Mouse (Mus musculus): ENCODE results near the gene Krt16. TPM values are rescaled to one million over a fixed set of nuclear protein-coding genes. Genes with fewer than 3 reads are reported as not detected.

Krt16 gene
- not detected in 2 replicates for polyA plus RNA-seq (2014; fragmentation: Nextera tagmentation; extraction: Ambion mirVana)

DNA sequence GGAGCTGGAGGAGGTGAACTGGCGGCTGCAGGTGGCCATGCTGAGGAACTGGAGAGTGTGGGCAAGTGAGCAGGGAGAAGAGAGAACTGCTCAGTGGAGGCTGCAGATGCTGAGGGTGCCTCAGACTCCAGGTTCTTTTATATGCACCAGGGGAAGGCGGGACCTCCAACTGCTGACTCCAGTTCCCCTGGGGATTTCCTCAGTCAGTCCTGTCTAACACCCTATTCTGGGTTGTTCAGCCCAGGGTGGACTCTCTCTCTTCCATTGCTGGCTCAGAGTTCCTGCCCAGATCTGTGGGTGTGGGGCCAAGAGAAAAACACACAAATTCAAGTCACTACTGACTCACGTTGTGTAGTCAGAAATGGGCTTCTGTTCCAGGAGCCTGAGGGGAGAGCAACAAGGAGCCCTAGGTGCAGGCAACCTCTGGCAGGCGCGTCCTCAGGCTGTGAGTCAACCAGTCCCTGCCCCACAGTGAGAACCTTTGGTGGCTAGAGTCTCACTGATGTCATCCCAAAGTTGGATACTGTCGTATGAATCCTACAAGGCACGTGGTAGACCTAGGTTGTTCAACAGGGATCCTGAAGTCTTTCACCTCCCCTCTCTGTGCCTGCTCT lies at the start of gene Krt16:
TSS of gene Krt16 (minus strand) at position 51 of the 614 bp plus-strand sequence.
- DNase-seq (ENCODE audit: low spot score) (no peak), ATAC-seq (ENCODE audit: low FRiP score) (no peak)
- Histone ChIP-seq H3K36me3 (ENCODE audit: control insufficient read depth, insufficient read depth, low read length) (no peaks in the 10 kb centered on the region), H3K4me1 (replicated peaks; ENCODE audit: control insufficient read depth, insufficient read depth, low read length) (no peaks in the 10 kb centered on the region), H3K4me3 (ENCODE audit: low read depth, low read length) (no peak within 1 kb of the TSS), H3K4me2 (replicated peaks; ENCODE audit: low read depth, low read length) (no peak within 1 kb of the TSS), H3K9ac (ENCODE audit: low read depth, low read length) (no peak within 1 kb of the TSS), H3K27me3 (ENCODE audit: control insufficient read depth, insufficient read depth, low read length) (no peaks in the 10 kb centered on the region), H3K27ac (ENCODE audit: low read depth, low read length) (no peak within 1 kb of the TSS), H3K9me3 (ENCODE audit: control insufficient read depth, low read length) (no peaks in the 10 kb centered on the region)
- WGBS: 86% methylated on average over 7 of the region's 7 CpGs

DNA sequence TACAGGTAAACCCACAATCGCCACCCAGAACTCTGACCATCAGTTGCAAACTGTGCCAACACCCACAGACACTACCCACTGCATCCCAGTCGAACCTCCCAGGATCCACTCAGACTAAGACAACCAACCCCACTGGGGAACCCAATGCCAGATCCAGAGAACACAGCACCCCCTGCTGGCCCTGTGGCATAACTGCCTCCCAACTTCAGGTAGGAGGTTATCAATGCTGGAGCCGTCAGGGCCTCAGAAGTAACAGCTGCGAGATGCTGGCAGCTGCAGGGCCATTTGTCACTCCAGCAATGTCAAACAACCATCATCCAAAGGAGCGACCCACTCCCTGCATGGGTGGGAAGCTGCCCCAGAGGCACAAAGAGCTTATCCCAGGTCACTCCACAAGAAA lies 49.1 kb upstream of the Krt16 start:
- no peaks in the 10 kb centered on the region for H3K9me3 ChIP-seq (ENCODE audit: control insufficient read depth, low read length)
- H3K4me3 ChIP-seq (ENCODE audit: low read depth, low read length): no peak overlapping the region
- H3K27ac ChIP-seq (ENCODE audit: low read depth, low read length): no peak overlapping the region
- no peak overlapping the region for H3K4me2 ChIP-seq (replicated peaks; ENCODE audit: low read depth, low read length)
- no peaks in the 10 kb centered on the region for H3K4me1 ChIP-seq (replicated peaks; ENCODE audit: control insufficient read depth, insufficient read depth, low read length)
- ATAC-seq (ENCODE audit: low FRiP score) (no peak), DNase-seq (ENCODE audit: low spot score) (peak; percentile 42)
- no peaks in the 10 kb centered on the region for H3K27me3 ChIP-seq (ENCODE audit: control insufficient read depth, insufficient read depth, low read length)
- no peak overlapping the region for H3K9ac ChIP-seq (ENCODE audit: low read depth, low read length)
- WGBS: 42% methylated on average over 5 of the region's 5 CpGs
- no peaks in the 10 kb centered on the region for H3K36me3 ChIP-seq (ENCODE audit: control insufficient read depth, insufficient read depth, low read length)

DNA sequence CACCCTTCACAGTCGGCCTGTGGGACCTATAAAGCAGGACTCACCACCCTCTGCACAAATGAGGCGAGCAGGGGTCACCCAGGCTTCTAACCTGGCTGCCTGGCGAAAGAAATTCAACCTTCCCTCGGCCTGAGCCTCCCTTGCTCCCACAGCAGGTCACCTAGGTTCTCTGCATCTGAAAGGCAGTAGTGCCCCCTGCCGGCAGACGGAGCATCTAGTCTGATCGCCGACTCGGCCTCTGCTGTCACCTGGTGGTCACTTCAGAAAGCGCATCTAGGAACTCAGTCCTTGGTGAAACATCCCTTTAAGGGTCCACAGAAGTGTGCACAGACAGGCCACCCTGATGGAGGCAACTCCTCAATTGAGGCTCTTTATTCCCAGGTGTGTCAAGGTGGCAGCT lies 46.6 kb upstream of the Krt16 start:
- Histone ChIP-seq H3K36me3 (ENCODE audit: control insufficient read depth, insufficient read depth, low read length) (no peaks in the 10 kb centered on the region), H3K27ac (ENCODE audit: low read depth, low read length) (no peak overlapping the region), H3K9me3 (ENCODE audit: control insufficient read depth, low read length) (no peaks in the 10 kb centered on the region), H3K4me3 (ENCODE audit: low read depth, low read length) (no peak overlapping the region), H3K4me2 (replicated peaks; ENCODE audit: low read depth, low read length) (no peak overlapping the region), H3K4me1 (replicated peaks; ENCODE audit: control insufficient read depth, insufficient read depth, low read length) (no peaks in the 10 kb centered on the region), H3K9ac (ENCODE audit: low read depth, low read length) (no peak overlapping the region), H3K27me3 (ENCODE audit: control insufficient read depth, insufficient read depth, low read length) (no peaks in the 10 kb centered on the region)
- 2% methylated on average over 10 of the region's 10 CpGs for WGBS
- ATAC-seq (ENCODE audit: low FRiP score) (peak; percentile 28), DNase-seq (ENCODE audit: low spot score) (peak; percentile 94)

DNA sequence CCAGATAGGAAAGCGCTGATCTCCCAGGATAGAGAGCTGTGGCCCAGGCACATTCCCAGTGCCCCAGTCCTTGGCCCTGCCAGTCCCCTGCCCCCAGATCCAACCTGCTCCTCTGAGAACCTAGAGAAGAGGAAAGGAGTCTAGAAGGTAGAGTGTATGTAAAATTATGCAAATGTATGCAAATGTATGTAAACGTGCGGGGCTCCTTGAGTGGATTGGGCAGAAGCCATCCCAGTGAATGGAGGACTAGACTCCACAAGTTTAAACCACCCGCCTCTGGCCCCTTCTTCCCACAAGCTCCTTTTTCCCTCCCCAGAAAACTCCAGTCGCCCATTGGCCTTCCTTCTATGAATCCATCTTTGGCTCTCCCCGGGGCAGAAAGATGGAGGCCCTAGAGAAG lies 44.2 kb upstream of the Krt16 start:
- DNase-seq (ENCODE audit: low spot score) (no peak), ATAC-seq (ENCODE audit: low FRiP score) (no peak)
- no peaks in the 10 kb centered on the region for H3K36me3 ChIP-seq (ENCODE audit: control insufficient read depth, insufficient read depth, low read length)
- no peak overlapping the region for H3K4me2 ChIP-seq (replicated peaks; ENCODE audit: low read depth, low read length)
- H3K4me1 ChIP-seq (replicated peaks; ENCODE audit: control insufficient read depth, insufficient read depth, low read length): no peaks in the 10 kb centered on the region
- no peaks in the 10 kb centered on the region for H3K9me3 ChIP-seq (ENCODE audit: control insufficient read depth, low read length)
- no peaks in the 10 kb centered on the region for H3K27me3 ChIP-seq (ENCODE audit: control insufficient read depth, insufficient read depth, low read length)
- H3K4me3 ChIP-seq (ENCODE audit: low read depth, low read length): no peak overlapping the region
- H3K9ac ChIP-seq (ENCODE audit: low read depth, low read length): no peak overlapping the region
- 45% methylated on average over 6 of the region's 6 CpGs for WGBS
- H3K27ac ChIP-seq (ENCODE audit: low read depth, low read length): no peak overlapping the region

DNA sequence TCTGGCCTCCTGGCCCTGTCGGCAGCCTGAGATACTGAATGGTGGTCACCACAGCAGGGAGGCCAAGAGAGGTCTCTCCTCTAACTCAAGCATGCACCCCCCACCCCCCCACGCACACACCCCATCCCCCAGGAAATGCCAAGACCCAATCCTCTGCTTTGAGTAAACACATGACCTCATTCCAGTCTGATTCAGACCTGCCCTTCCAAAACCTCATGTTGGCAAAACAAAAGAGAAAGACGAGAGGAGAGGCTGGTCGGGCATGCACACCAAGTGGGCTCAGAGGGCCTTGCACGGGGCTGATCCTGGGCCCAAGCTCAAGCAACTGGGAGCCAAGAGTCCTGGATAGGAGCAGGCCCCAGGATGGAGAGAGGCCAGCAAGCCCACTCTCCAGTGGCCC lies 41.5 kb upstream of the Krt16 start:
- Histone ChIP-seq H3K9ac (ENCODE audit: low read depth, low read length) (no peak overlapping the region), H3K4me2 (replicated peaks; ENCODE audit: low read depth, low read length) (no peak overlapping the region), H3K27me3 (ENCODE audit: control insufficient read depth, insufficient read depth, low read length) (no peaks in the 10 kb centered on the region), H3K36me3 (ENCODE audit: control insufficient read depth, insufficient read depth, low read length) (no peaks in the 10 kb centered on the region), H3K4me1 (replicated peaks; ENCODE audit: control insufficient read depth, insufficient read depth, low read length) (no peaks in the 10 kb centered on the region), H3K4me3 (ENCODE audit: low read depth, low read length) (no peak overlapping the region), H3K27ac (ENCODE audit: low read depth, low read length) (no peak overlapping the region), H3K9me3 (ENCODE audit: control insufficient read depth, low read length) (no peaks in the 10 kb centered on the region)
- DNase-seq (ENCODE audit: low spot score): no peak
- ATAC-seq (ENCODE audit: low FRiP score): no peak
- 45% methylated on average over 5 of the region's 5 CpGs for WGBS

DNA sequence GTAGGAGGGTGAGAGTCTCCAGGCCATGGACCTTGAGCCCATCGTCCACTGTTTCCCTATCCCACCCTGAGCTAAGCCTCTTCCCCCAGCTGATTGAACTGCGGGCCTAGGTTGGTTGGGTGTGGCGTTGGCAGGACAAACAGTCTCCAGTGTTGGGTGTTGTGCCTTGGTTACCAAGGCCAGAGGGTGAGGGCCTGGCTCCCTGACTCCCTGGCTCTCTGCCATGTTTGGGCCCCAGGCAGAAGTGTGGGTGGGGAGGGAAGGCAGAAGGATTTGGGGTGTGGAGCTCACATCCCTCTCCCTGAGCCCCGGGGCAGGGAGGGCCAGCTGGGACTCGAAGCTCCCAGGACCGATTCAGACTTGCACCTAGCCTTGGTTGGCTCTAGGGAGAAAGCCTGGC lies 40.2 kb upstream of the Krt16 start:
- WGBS: 91% methylated on average over 6 of the region's 6 CpGs
- H3K4me1 ChIP-seq (replicated peaks; ENCODE audit: control insufficient read depth, insufficient read depth, low read length): no peaks in the 10 kb centered on the region

DNA sequence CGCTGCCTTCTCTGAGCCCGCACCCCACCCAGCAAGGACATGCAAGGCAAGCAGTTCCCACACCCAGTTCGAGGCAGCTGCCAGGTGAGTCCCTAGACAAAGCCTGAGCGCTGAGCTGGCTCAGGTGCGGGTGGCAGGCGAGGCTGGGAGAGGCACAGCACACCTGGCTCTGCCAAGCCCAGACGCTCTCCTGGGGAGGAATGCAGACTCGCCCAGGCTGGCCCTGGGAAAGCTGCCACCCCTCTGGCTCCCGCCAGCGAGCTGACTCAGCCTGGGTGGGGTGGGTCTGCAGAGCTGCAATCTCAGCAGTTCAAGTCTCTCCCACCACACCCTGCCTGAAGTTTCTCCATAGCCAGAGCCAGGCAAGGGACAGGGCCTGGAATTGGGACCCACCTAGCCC lies 38.3 kb upstream of the Krt16 start:
- ATAC-seq (ENCODE audit: low FRiP score) (no peak), DNase-seq (ENCODE audit: low spot score) (no peak)
- no peaks in the 10 kb centered on the region for H3K36me3 ChIP-seq (ENCODE audit: control insufficient read depth, insufficient read depth, low read length)
- no peaks in the 10 kb centered on the region for H3K4me1 ChIP-seq (replicated peaks; ENCODE audit: control insufficient read depth, insufficient read depth, low read length)
- 0 out of 2 replicates have a peak overlapping the region, but pooled peaks have one; percentile 15 for H3K9ac ChIP-seq (ENCODE audit: low read depth, low read length)
- H3K27ac ChIP-seq (ENCODE audit: low read depth, low read length): no peak overlapping the region
- WGBS: 44% methylated on average over 10 of the region's 10 CpGs
- no peaks in the 10 kb centered on the region for H3K27me3 ChIP-seq (ENCODE audit: control insufficient read depth, insufficient read depth, low read length)
- H3K4me2 ChIP-seq (replicated peaks; ENCODE audit: low read depth, low read length): no peak overlapping the region
- H3K4me3 ChIP-seq (ENCODE audit: low read depth, low read length): no peak overlapping the region
- no peaks in the 10 kb centered on the region for H3K9me3 ChIP-seq (ENCODE audit: control insufficient read depth, low read length)

More for the DNA sequence above, 40.2 kb upstream of the Krt16 start:
- Histone ChIP-seq H3K9ac (ENCODE audit: low read depth, low read length) (no peak overlapping the region), H3K4me3 (ENCODE audit: low read depth, low read length) (no peak overlapping the region), H3K36me3 (ENCODE audit: control insufficient read depth, insufficient read depth, low read length) (no peaks in the 10 kb centered on the region), H3K4me2 (replicated peaks; ENCODE audit: low read depth, low read length) (no peak overlapping the region), H3K27ac (ENCODE audit: low read depth, low read length) (no peak overlapping the region), H3K9me3 (ENCODE audit: control insufficient read depth, low read length) (no peaks in the 10 kb centered on the region), H3K27me3 (ENCODE audit: control insufficient read depth, insufficient read depth, low read length) (no peaks in the 10 kb centered on the region)
- ATAC-seq (ENCODE audit: low FRiP score) (no peak), DNase-seq (ENCODE audit: low spot score) (no peak)

DNA sequence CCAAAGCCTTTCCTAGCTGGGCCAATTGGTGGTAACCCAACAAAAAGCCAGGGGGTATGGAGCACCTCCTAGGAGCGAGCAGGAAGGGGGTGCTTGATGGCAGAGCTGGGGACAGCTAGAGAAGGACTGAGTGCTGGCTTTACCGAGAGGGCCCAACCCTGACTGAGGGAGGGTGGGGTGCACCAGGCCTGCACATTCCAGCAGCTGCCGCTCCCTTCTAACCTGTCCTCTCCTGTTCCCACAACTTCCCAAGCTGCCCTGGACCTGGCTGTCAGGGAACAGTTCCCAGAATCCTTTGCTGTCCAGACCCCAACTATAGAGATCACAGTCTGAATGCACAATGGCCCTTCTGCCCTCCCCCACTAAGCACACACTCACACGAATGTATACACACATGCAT lies 36.3 kb upstream of the Krt16 start:
- Histone ChIP-seq H3K36me3 (ENCODE audit: control insufficient read depth, insufficient read depth, low read length) (no peaks in the 10 kb centered on the region), H3K9me3 (ENCODE audit: control insufficient read depth, low read length) (no peaks in the 10 kb centered on the region), H3K4me1 (replicated peaks; ENCODE audit: control insufficient read depth, insufficient read depth, low read length) (no peaks in the 10 kb centered on the region), H3K4me3 (ENCODE audit: low read depth, low read length) (no peak overlapping the region), H3K27me3 (ENCODE audit: control insufficient read depth, insufficient read depth, low read length) (no peaks in the 10 kb centered on the region), H3K4me2 (replicated peaks; ENCODE audit: low read depth, low read length) (no peak overlapping the region), H3K27ac (ENCODE audit: low read depth, low read length) (no peak overlapping the region), H3K9ac (ENCODE audit: low read depth, low read length) (no peak overlapping the region)
- DNase-seq (ENCODE audit: low spot score) (no peak), ATAC-seq (ENCODE audit: low FRiP score) (no peak)
- 78% methylated on average over 4 of the region's 4 CpGs for WGBS

DNA sequence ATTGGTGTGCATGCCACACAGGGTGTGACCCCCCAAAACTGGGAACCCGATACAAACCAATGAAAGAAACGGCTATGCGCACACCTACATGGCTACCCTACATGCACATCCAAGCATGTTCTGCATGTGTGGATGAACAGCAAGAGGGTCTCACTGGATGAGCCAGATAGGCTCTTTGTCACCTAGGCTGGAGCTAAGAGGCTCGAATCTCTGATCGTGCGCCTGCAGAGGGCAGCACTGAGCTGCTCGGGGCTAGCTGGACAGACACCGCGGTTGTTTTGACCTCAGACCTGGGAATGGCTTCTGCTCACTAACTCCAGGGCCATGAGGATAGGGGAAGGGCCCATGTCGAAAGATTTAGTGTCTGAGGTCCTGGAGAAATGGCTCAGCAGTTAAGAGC lies 33.8 kb upstream of the Krt16 start:
- Histone ChIP-seq H3K27me3 (ENCODE audit: control insufficient read depth, insufficient read depth, low read length) (no peaks in the 10 kb centered on the region), H3K4me1 (replicated peaks; ENCODE audit: control insufficient read depth, insufficient read depth, low read length) (no peaks in the 10 kb centered on the region), H3K36me3 (ENCODE audit: control insufficient read depth, insufficient read depth, low read length) (no peaks in the 10 kb centered on the region), H3K9ac (ENCODE audit: low read depth, low read length) (no peak overlapping the region), H3K9me3 (ENCODE audit: control insufficient read depth, low read length) (no peaks in the 10 kb centered on the region), H3K4me2 (replicated peaks; ENCODE audit: low read depth, low read length) (no peak overlapping the region), H3K4me3 (ENCODE audit: low read depth, low read length) (no peak overlapping the region), H3K27ac (ENCODE audit: low read depth, low read length) (no peak overlapping the region)
- DNase-seq (ENCODE audit: low spot score) (peak; percentile 89), ATAC-seq (ENCODE audit: low FRiP score) (peak; percentile 56)
- WGBS: 22% methylated on average over 10 of the region's 10 CpGs

Data from hindbrain, embryonic 11.5 days (tissue).